Mouse (Mus musculus) CH12.LX (cell line): ENCODE measurements around the gene Ddx4. TPM values are rescaled to one million over a fixed set of nuclear protein-coding genes. Genes with fewer than 3 reads are reported as not detected.
A peak's percentile ranks its signal among the peaks of the same experiment; 100 is the strongest.

ENCODE experiments used
- DNase-seq: peaks from one replicate; pipeline ENCODE4 v3.0.0-alpha.2; 2013; ENCODE audit errors: extremely low read depth
- H3K27ac ChIP-seq: 2 replicates; pipeline ENCODE4 v1.5.1; 2012; ENCODE audit warnings: low read depth, mild to moderate bottlenecking, control low read depth, moderate library complexity; ENCODE audit not compliant: insufficient read depth
- H3K27me3 ChIP-seq: replicated peaks from 2 replicates; pipeline ENCODE3; 2012; ENCODE audit warnings: inconsistent platforms
- H3K36me3 ChIP-seq, 2 experiments: replicated peaks in 1 of 2; 2 replicates each; pipeline versions ENCODE3 to v1.6.1; 2012; ENCODE audit warnings: inconsistent platforms in 1 of 2, low read length in 1 of 2, mild to moderate bottlenecking in 1 of 2, mixed read lengths in 1 of 2, moderate library complexity in 1 of 2; ENCODE audit not compliant: control insufficient read depth in 1 of 2, insufficient read depth in 1 of 2
- H3K4me1 ChIP-seq, 2 experiments: 2 replicates each; pipeline ENCODE4 v1.6.1; 2012; ENCODE audit warnings: inconsistent platforms in 1 of 2, moderate library complexity in 1 of 2; ENCODE audit not compliant: insufficient read depth in 2 of 2, control insufficient read depth in 1 of 2
- H3K4me2 ChIP-seq: 2 replicates; pipeline ENCODE4 v1.6.1; 2012; ENCODE audit warnings: low read depth, mild to moderate bottlenecking, control low read depth; ENCODE audit not compliant: poor library complexity, insufficient read depth, severe bottlenecking
- H3K4me3 ChIP-seq, 3 experiments: fragments of 150-350 bp in 1 of 3; sonication (generic) in 1 of 3; replicated peaks in 1 of 3; 2 replicates each; pipeline versions ENCODE3 to v1.5.1; 2011 to 2012; ENCODE audit warnings: low read depth in 2 of 3, low read length in 2 of 3, mild to moderate bottlenecking in 2 of 3, moderate library complexity in 2 of 3, control low read depth in 1 of 3, improper control_type of control experiment in 1 of 3, inconsistent platforms in 1 of 3, mixed read lengths in 1 of 3; ENCODE audit not compliant: poor library complexity in 1 of 3
- H3K79me2 ChIP-seq: replicated peaks from 2 replicates; pipeline ENCODE4 v1.6.1; 2012; ENCODE audit warnings: mild to moderate bottlenecking, moderate library complexity; ENCODE audit not compliant: control insufficient read depth, poor library complexity, insufficient read depth, severe bottlenecking; ENCODE audit errors: extremely low read depth
- H3K9ac ChIP-seq: 2 replicates; pipeline ENCODE4 v1.6.1; 2012; ENCODE audit warnings: low read depth, mild to moderate bottlenecking, control low read depth, moderate library complexity; ENCODE audit not compliant: insufficient read depth
- H3K9me3 ChIP-seq: replicated peaks from 2 replicates; pipeline ENCODE3; 2012; ENCODE audit warnings: low read length, inconsistent platforms, mixed read lengths
- BHLHE40 ChIP-seq: IDR thresholded peaks from 2 replicates; pipeline ENCODE4 v1.6.1; 2011; ENCODE audit warnings: mild to moderate bottlenecking, low read depth, low read length, improper control_type of control experiment
- CTCF ChIP-seq, 2 experiments: IDR thresholded peaks in 1 of 2; conservative IDR thresholded peaks in 1 of 2; 2 replicates each; pipeline ENCODE4 v1.5.1; 2011 to 2012; ENCODE audit warnings: low read depth in 2 of 2, low read length in 2 of 2, improper control_type of control experiment in 1 of 2, inconsistent platforms in 1 of 2, mild to moderate bottlenecking in 1 of 2, moderate library complexity in 1 of 2
- E2F4 ChIP-seq: IDR thresholded peaks from 2 replicates; pipeline ENCODE4 v1.6.1; 2011; ENCODE audit warnings: low read depth, low read length, improper control_type of control experiment; ENCODE audit not compliant: insufficient replicate concordance
- EP300 ChIP-seq: IDR thresholded peaks from 2 replicates; pipeline ENCODE4 v1.6.1; 2011; ENCODE audit warnings: low read length, improper control_type of control experiment
- ETS1 ChIP-seq: conservative IDR thresholded peaks from 2 replicates; pipeline ENCODE4 v1.6.1; 2012; ENCODE audit warnings: low read depth, mild to moderate bottlenecking, inconsistent platforms, low read length, improper control_type of control experiment, moderate library complexity
- GABPA ChIP-seq: IDR thresholded peaks from 2 replicates; pipeline ENCODE4 v1.6.1; 2012; ENCODE audit warnings: low read depth, low read length, improper control_type of control experiment, inconsistent platforms; ENCODE audit not compliant: insufficient replicate concordance
- IRF4 ChIP-seq: IDR thresholded peaks from 2 replicates; pipeline ENCODE4 v1.6.1; 2014; ENCODE audit warnings: low read depth, mild to moderate bottlenecking, inconsistent platforms, low read length, improper control_type of control experiment
- JUND ChIP-seq: conservative IDR thresholded peaks from 2 replicates; pipeline ENCODE4 v1.6.1; 2011; ENCODE audit warnings: low read depth, low read length, improper control_type of control experiment
- KAT2A ChIP-seq: IDR thresholded peaks from 2 replicates; pipeline ENCODE4 v1.6.1; 2012; ENCODE audit warnings: low read length, improper control_type of control experiment, inconsistent platforms; ENCODE audit not compliant: insufficient replicate concordance
- MAFK ChIP-seq: IDR thresholded peaks from 2 replicates; pipeline ENCODE4 v1.6.1; 2011; ENCODE audit warnings: low read length, improper control_type of control experiment; ENCODE audit not compliant: insufficient replicate concordance
- MAX ChIP-seq: IDR thresholded peaks from 2 replicates; pipeline ENCODE4 v1.6.1; 2011; ENCODE audit warnings: low read length, improper control_type of control experiment
- MAZ ChIP-seq: IDR thresholded peaks from 2 replicates; pipeline ENCODE4 v1.6.1; 2012; ENCODE audit warnings: low read depth, mild to moderate bottlenecking, inconsistent platforms, low read length, improper control_type of control experiment, moderate library complexity
- MYC ChIP-seq: IDR thresholded peaks from 2 replicates; pipeline ENCODE4 v1.6.1; 2011; ENCODE audit warnings: low read depth, mild to moderate bottlenecking, improper control_type of control experiment, low read length
- NELFE ChIP-seq: IDR thresholded peaks from 2 replicates; pipeline ENCODE4 v1.6.1; 2011; ENCODE audit warnings: low read depth, low read length, improper control_type of control experiment
- NRF1 ChIP-seq: IDR thresholded peaks from 2 replicates; pipeline ENCODE4 v1.6.1; 2014; ENCODE audit warnings: low read depth, mild to moderate bottlenecking, inconsistent platforms, low read length, improper control_type of control experiment, moderate library complexity
- PAX5 ChIP-seq: IDR thresholded peaks from 2 replicates; pipeline ENCODE4 v1.6.1; 2012; ENCODE audit warnings: low read length, inconsistent platforms, mixed read lengths
- POLR2AphosphoS2 ChIP-seq: IDR thresholded peaks from 2 replicates; pipeline ENCODE4 v1.6.1; 2011; ENCODE audit warnings: low read depth, low read length, improper control_type of control experiment
- RAD21 ChIP-seq: IDR thresholded peaks from 2 replicates; pipeline ENCODE4 v1.6.1; 2011; ENCODE audit warnings: low read depth, mild to moderate bottlenecking, low read length, improper control_type of control experiment, moderate library complexity
- SIN3A ChIP-seq: IDR thresholded peaks from 2 replicates; pipeline ENCODE4 v1.6.1; 2012; ENCODE audit warnings: low read length, improper control_type of control experiment, inconsistent platforms
- SMC3 ChIP-seq: IDR thresholded peaks from 2 replicates; pipeline ENCODE4 v1.6.1; 2011; ENCODE audit warnings: low read depth, low read length, improper control_type of control experiment
- TBP ChIP-seq: conservative IDR thresholded peaks from 2 replicates; pipeline ENCODE4 v1.6.1; 2011; ENCODE audit warnings: low read depth, low read length, improper control_type of control experiment
- TCF12 ChIP-seq: IDR thresholded peaks from 2 replicates; pipeline ENCODE4 v1.6.1; 2014; ENCODE audit warnings: low read depth, mild to moderate bottlenecking, inconsistent platforms, low read length, improper control_type of control experiment
- USF1 ChIP-seq: IDR thresholded peaks from 2 replicates; pipeline ENCODE4 v1.6.1; 2014; ENCODE audit warnings: low read depth, mild to moderate bottlenecking, inconsistent platforms, low read length, improper control_type of control experiment
- USF2 ChIP-seq: conservative IDR thresholded peaks from 2 replicates; pipeline ENCODE4 v1.6.1; 2011; ENCODE audit warnings: low read depth, low read length, improper control_type of control experiment
- ZC3H11A ChIP-seq: IDR thresholded peaks from 2 replicates; pipeline ENCODE4 v1.6.1; 2012; ENCODE audit warnings: low read depth, mild to moderate bottlenecking, inconsistent platforms, low read length, improper control_type of control experiment
- dilution Hi-C: fragments of 300-500 bp; cut with MboI; formaldehyde crosslinking; loops from 2 replicates; pipeline ENCODE4 v1.14.3; 2020; ENCODE audit warnings: low sequenced_read_pairs; ENCODE audit not compliant: extremely low pct_unique_long_range_greater_than_20kb, extremely low pct_ligation_motif_present
- in situ Hi-C: fragments of 300-500 bp; cut with MboI; formaldehyde crosslinking; loops from 3 replicates; pipeline ENCODE4 v1.14.3; 2019; ENCODE audit warnings: low sequenced_read_pairs, low pct_ligation_motif_present, low pct_unique_long_range_greater_than_20kb, mixed read lengths
- polyA plus RNA-seq: library from polyadenylated mRNA; unstranded; fragments of >175 nt; gene quantifications from 2 replicates; pipeline ENCODE4 v1.2.1, GENCODE M21; 2012; ENCODE audit warnings: low read depth; ENCODE audit not compliant: insufficient read length
- total RNA-seq, 2 experiments: library from RNA; depleted of rRNA; stranded (reverse); fragments of 300-350 nt in 1 of 2; fragments of >200 nt in 1 of 2; gene quantifications; 2 replicates each; pipeline ENCODE4 v1.2.3; 2012 to 2014

Ddx4 gene
- total and polyA plus RNA-seq, 3 experiments = 0.08 to 0.35 (median 0.27) TPM

GRCm38 (mm10) chr13:112660574-112661381, 8.5 kb upstream of the Ddx4 start, which contains the start of gene Slc38a9 (continued):
- TF ChIP-seq BHLHE40 = no peak
- peak; percentile 55; the same call in 1 of the 2 replicates for TF ChIP-seq MYC
- no peak for TF ChIP-seq MAZ
- TF ChIP-seq ETS1 = no peak
- no peak for TF ChIP-seq TBP
- TF ChIP-seq PAX5 = no peak
- no peak; the same call in 1 of the 2 replicates for TF ChIP-seq RAD21
- TF ChIP-seq JUND = no peak

- H3K79me2 ChIP-seq = no peaks in the 10 kb centered on the region; the same call in 1 of the 2 replicates
- H3K36me3 ChIP-seq = no peaks in the 10 kb centered on the region
- in situ Hi-C loops (no loop called here), dilution Hi-C loops (no loop called here)
- DNase-seq = no peak
- peak overlapping the region; percentile 62 to 78 (median 66) for H3K4me3 ChIP-seq
- no peaks in the 10 kb centered on the region for H3K9me3 ChIP-seq
- H3K4me2 ChIP-seq = peak overlapping the region; percentile 57; the same call in 1 of the 2 replicates
- peaks cover 2 to 34% of the 10 kb centered on the region in 2 experiments; a peak in 3 of 4 replicates for H3K4me1 ChIP-seq
- H3K27ac ChIP-seq = no peak overlapping the region
- no peaks in the 10 kb centered on the region for H3K27me3 ChIP-seq
- peak overlapping the region; percentile 22; the same call in 1 of the 2 replicates for H3K9ac ChIP-seq
- TF ChIP-seq MAX (peak; percentile 8; the same call in 1 of the 2 replicates), NELFE (no peak)
Observed at GRCm38 (mm10) chr13:112659986-112660573, 7.8 kb upstream of the Ddx4 start.

- peaks cover 0 to 2% of the 10 kb centered on the region in 2 experiments; a peak in 1 of 4 replicates for H3K4me1 ChIP-seq
- no peak overlapping the region for H3K9ac ChIP-seq
- no peak for TF ChIP-seq E2F4
- TF ChIP-seq MAFK = no peak
- TF ChIP-seq JUND = no peak
- no peak for TF ChIP-seq EP300
- TF ChIP-seq NRF1 = no peak
- no peak for TF ChIP-seq TCF12
- TF ChIP-seq ETS1 = no peak
- no peak for TF ChIP-seq ZC3H11A
- TF ChIP-seq TBP = no peak
- TF ChIP-seq GABPA = no peak
- no peak for TF ChIP-seq CTCF (conservative IDR thresholded peaks at IDR 0.05 in 1 of 2, IDR thresholded peaks at IDR 0.05 in 1 of 2; ENCODE audit: low read depth in 2 of 2, low read length in 2 of 2)
- no peak for TF ChIP-seq USF1
- no peak for TF ChIP-seq MAX
- no peak for TF ChIP-seq IRF4
- TF ChIP-seq MAZ = no peak
- no peak for TF ChIP-seq KAT2A
- no peak for TF ChIP-seq SIN3A
- TF ChIP-seq POLR2AphosphoS2 = no peak
- TF ChIP-seq SMC3 = no peak
- TF ChIP-seq USF2 = no peak
- DNase-seq = no peak
- no peak overlapping the region for H3K27ac ChIP-seq
- no peak overlapping the region for H3K4me3 ChIP-seq
- no peaks in the 10 kb centered on the region for H3K27me3 ChIP-seq
- dilution Hi-C loops = no loop called here
- in situ Hi-C loops = no loop called here
- H3K4me2 ChIP-seq = no peak overlapping the region
- no peaks in the 10 kb centered on the region for H3K36me3 ChIP-seq
- H3K79me2 ChIP-seq = no peaks in the 10 kb centered on the region
- H3K9me3 ChIP-seq = peaks cover 8% of the 10 kb centered on the region
Observed at GRCm38 (mm10) chr13:112651183-112651582, 1.1 kb downstream of the Ddx4 start.
